Mouse (Mus musculus) lung, embryonic 16.5 days (tissue): ENCODE measurements at regions not wholly inside any gene's neighbourhood (a gene's known extent, or its start where the extent isn't known, plus 50 kb on each side); places are given as distances from the start of the nearest gene placed in this dataset.

Experiments used
- ATAC-seq: fragments of 200-750 bp; cut with Nextera tagmentation; 2 replicates; pipeline ENCODE4 v1.8.0; 2017; ENCODE audit warnings: low read depth, mild to moderate bottlenecking, moderate library complexity
- H3K27ac ChIP-seq: fragments of 300-500 bp; sonication (generic); 2 replicates; pipeline ENCODE4 v1.5.1; 2014; ENCODE audit warnings: mild to moderate bottlenecking, control low read depth, low read length
- H3K27me3 ChIP-seq: fragments of 300-500 bp; sonication (generic); 2 replicates; pipeline ENCODE4 v1.6.1; 2014; ENCODE audit warnings: low read depth, low read length, mixed read lengths; ENCODE audit not compliant: control insufficient read depth, insufficient read depth
- H3K36me3 ChIP-seq: fragments of 300-500 bp; sonication (generic); 2 replicates; pipeline ENCODE4 v1.6.1; 2014; ENCODE audit warnings: low read length; ENCODE audit not compliant: control insufficient read depth, insufficient read depth
- H3K4me1 ChIP-seq: fragments of 300-500 bp; sonication (generic); replicated peaks from 2 replicates; pipeline ENCODE4 v1.6.1; 2014; ENCODE audit warnings: low read length, mixed read lengths; ENCODE audit not compliant: control insufficient read depth, insufficient read depth
- H3K4me2 ChIP-seq: fragments of 300-500 bp; sonication (generic); 2 replicates; pipeline ENCODE4 v1.6.1; 2014; ENCODE audit warnings: low read depth, low read length, control low read depth
- H3K4me3 ChIP-seq: fragments of 300-500 bp; sonication (generic); 2 replicates; pipeline ENCODE4 v1.5.1; 2014; ENCODE audit warnings: mild to moderate bottlenecking, low read length, control low read depth
- H3K9ac ChIP-seq: fragments of 300-500 bp; sonication (generic); 2 replicates; pipeline ENCODE4 v1.6.1; 2014; ENCODE audit warnings: low read length, control low read depth
- H3K9me3 ChIP-seq: fragments of 300-500 bp; sonication (generic); 2 replicates; pipeline ENCODE4 v1.6.1; 2016; ENCODE audit warnings: low read length; ENCODE audit not compliant: control insufficient read depth
- WGBS: fragments of 180-500 bp; shearing (Covaris S2); extraction: QIAGEN DNeasy Blood & Tissue Kit; methylation state at CpG from one replicate; pipeline ENCODE4 v1.1.7; 2014; 5-methylcytosine and 5-hydroxymethylcytosine counted together

- no peaks in the 10 kb centered on the region for H3K4me1 ChIP-seq
These were observed 107.9 kb downstream of the CK137956 start for GRCm38 (mm10) chr4:127862875-127863274.

GRCm38 (mm10) chr4:127861319-127862117 lies 109.2 kb downstream of the CK137956 start:
- ATAC-seq, result no peak
- no peaks in the 10 kb centered on the region for H3K36me3 ChIP-seq
- no peak overlapping the region for H3K4me2 ChIP-seq
- no peak overlapping the region for H3K27ac ChIP-seq
- no peak overlapping the region for H3K9ac ChIP-seq
- H3K9me3 ChIP-seq, result no peaks in the 10 kb centered on the region
- H3K4me1 ChIP-seq, result no peaks in the 10 kb centered on the region
- H3K4me3 ChIP-seq, result no peak overlapping the region
- no peaks in the 10 kb centered on the region for H3K27me3 ChIP-seq
- 66% methylated on average over 16 of the region's 16 CpGs for WGBS

More at GRCm38 (mm10) chr4:127862875-127863274, 107.9 kb downstream of the CK137956 start:
- no peaks in the 10 kb centered on the region for H3K9me3 ChIP-seq
- H3K36me3 ChIP-seq, result no peaks in the 10 kb centered on the region
- no peaks in the 10 kb centered on the region for H3K27me3 ChIP-seq
- 83% methylated on average over 5 of the region's 5 CpGs for WGBS
- ATAC-seq, result no peak
- H3K9ac ChIP-seq, result no peak overlapping the region
- no peak overlapping the region for H3K4me3 ChIP-seq
- H3K4me2 ChIP-seq, result no peak overlapping the region
- no peak overlapping the region for H3K27ac ChIP-seq

GRCm38 (mm10) chr4:127860271-127860670 lies 110.5 kb downstream of the CK137956 start:
- Histone ChIP-seq H3K36me3 (no peaks in the 10 kb centered on the region), H3K27me3 (no peaks in the 10 kb centered on the region), H3K9ac (no peak overlapping the region), H3K4me1 (no peaks in the 10 kb centered on the region), H3K4me2 (no peak overlapping the region), H3K4me3 (no peak overlapping the region), H3K27ac (no peak overlapping the region), H3K9me3 (no peaks in the 10 kb centered on the region)
- 79% methylated on average over 4 of the region's 4 CpGs for WGBS
- ATAC-seq, result no peak

GRCm38 (mm10) chr4:127859505-127859904 lies 111.2 kb downstream of the CK137956 start:
- Histone ChIP-seq H3K4me2 (no peak overlapping the region), H3K9me3 (no peaks in the 10 kb centered on the region), H3K36me3 (no peaks in the 10 kb centered on the region), H3K27ac (no peak overlapping the region), H3K4me1 (no peaks in the 10 kb centered on the region), H3K9ac (no peak overlapping the region), H3K27me3 (no peaks in the 10 kb centered on the region), H3K4me3 (no peak overlapping the region)
- ATAC-seq, result no peak
- WGBS, result 76% methylated on average over 6 of the region's 6 CpGs

- H3K9me3 ChIP-seq, result no peaks in the 10 kb centered on the region
- no peaks in the 10 kb centered on the region for H3K4me1 ChIP-seq
- no peak for ATAC-seq
- WGBS, result 80% methylated on average over 3 of the region's 3 CpGs
- H3K27me3 ChIP-seq, result no peaks in the 10 kb centered on the region
- no peaks in the 10 kb centered on the region for H3K36me3 ChIP-seq
- H3K4me2 ChIP-seq, result no peak overlapping the region
- no peak overlapping the region for H3K9ac ChIP-seq
- no peak overlapping the region for H3K27ac ChIP-seq
- H3K4me3 ChIP-seq, result no peak overlapping the region
These were observed 112.2 kb downstream of the CK137956 start for GRCm38 (mm10) chr4:127858566-127858965.

GRCm38 (mm10) chr4:127855836-127856235 lies 114.9 kb downstream of the CK137956 start:
- no peak overlapping the region for H3K4me2 ChIP-seq
- no peak overlapping the region for H3K27ac ChIP-seq
- H3K4me3 ChIP-seq, result no peak overlapping the region
- WGBS, result 81% methylated on average over 1 of the region's 1 CpGs
- no peak for ATAC-seq
- no peaks in the 10 kb centered on the region for H3K27me3 ChIP-seq
- H3K9me3 ChIP-seq, result no peaks in the 10 kb centered on the region
- no peaks in the 10 kb centered on the region for H3K36me3 ChIP-seq
- no peak overlapping the region for H3K9ac ChIP-seq
- H3K4me1 ChIP-seq, result no peaks in the 10 kb centered on the region

GRCm38 (mm10) chr4:127854776-127855409 lies 115.9 kb downstream of the CK137956 start:
- H3K27me3 ChIP-seq, result no peaks in the 10 kb centered on the region
- no peak overlapping the region for H3K27ac ChIP-seq
- WGBS, result 66% methylated on average over 3 of the region's 3 CpGs
- no peak for ATAC-seq
- H3K4me2 ChIP-seq, result no peak overlapping the region
- no peak overlapping the region for H3K9ac ChIP-seq
- H3K9me3 ChIP-seq, result no peaks in the 10 kb centered on the region
- H3K4me3 ChIP-seq, result no peak overlapping the region
- no peaks in the 10 kb centered on the region for H3K36me3 ChIP-seq
- no peaks in the 10 kb centered on the region for H3K4me1 ChIP-seq

- ATAC-seq, result no peak
- no peak overlapping the region for H3K9ac ChIP-seq
- H3K4me1 ChIP-seq, result no peaks in the 10 kb centered on the region
- no peaks in the 10 kb centered on the region for H3K27me3 ChIP-seq
- no peaks in the 10 kb centered on the region for H3K36me3 ChIP-seq
- H3K9me3 ChIP-seq, result no peaks in the 10 kb centered on the region
- H3K4me2 ChIP-seq, result no peak overlapping the region
- 75% methylated on average over 5 of the region's 5 CpGs for WGBS
- no peak overlapping the region for H3K27ac ChIP-seq
- H3K4me3 ChIP-seq, result no peak overlapping the region
These were observed 121.4 kb downstream of the CK137956 start for GRCm38 (mm10) chr4:127849306-127849705.

- Histone ChIP-seq H3K4me2 (no peak overlapping the region), H3K36me3 (no peaks in the 10 kb centered on the region), H3K27ac (no peak overlapping the region), H3K9ac (no peak overlapping the region), H3K4me1 (no peaks in the 10 kb centered on the region), H3K9me3 (no peaks in the 10 kb centered on the region), H3K4me3 (no peak overlapping the region), H3K27me3 (no peaks in the 10 kb centered on the region)
- ATAC-seq, result no peak
- 33% methylated on average over 3 of the region's 3 CpGs for WGBS
These were observed 124.4 kb downstream of the CK137956 start for GRCm38 (mm10) chr4:127846321-127846720.
